Mouse (Mus musculus) hindbrain, embryonic 14.5 days (tissue): ENCODE data around the gene Phpt1. TPM values are rescaled to one million over a fixed set of nuclear protein-coding genes. Genes with fewer than 3 reads are reported as not detected.

Experiments used
- ATAC-seq: fragments of 200-750 bp; cut with Nextera tagmentation; 2 replicates; pipeline ENCODE4 v1.8.0; 2017; ENCODE audit warnings: moderate number of reproducible peaks, mild to moderate bottlenecking, moderate TSS enrichment, moderate library complexity; ENCODE audit not compliant: low FRiP score
- DNase-seq: peaks from one replicate; pipeline ENCODE4 v3.0.0-alpha.2; 2015; ENCODE audit warnings: low spot score
- H3K27ac ChIP-seq: fragments of 300-500 bp; sonication (generic); 2 replicates; pipeline ENCODE4 v1.5.1; 2014; ENCODE audit warnings: mild to moderate bottlenecking, moderate library complexity
- H3K27me3 ChIP-seq: fragments of 300-500 bp; sonication (generic); 2 replicates; pipeline ENCODE4 v1.6.1; 2014; ENCODE audit warnings: mild to moderate bottlenecking, low read length, mixed read lengths; ENCODE audit not compliant: control insufficient read depth, insufficient read depth
- H3K36me3 ChIP-seq: fragments of 300-500 bp; sonication (generic); replicated peaks from 2 replicates; pipeline ENCODE4 v1.6.1; 2014; ENCODE audit not compliant: control insufficient read depth, insufficient read depth
- H3K4me1 ChIP-seq: fragments of 300-500 bp; sonication (generic); replicated peaks from 2 replicates; pipeline ENCODE4 v1.6.1; 2014; ENCODE audit warnings: antibody characterized with exemption, low read length, mixed read lengths; ENCODE audit not compliant: control insufficient read depth, insufficient read depth
- H3K4me2 ChIP-seq: fragments of 300-500 bp; sonication (generic); replicated peaks from 2 replicates; pipeline ENCODE4 v1.6.1; 2014; ENCODE audit warnings: mild to moderate bottlenecking, moderate library complexity
- H3K4me3 ChIP-seq: fragments of 300-500 bp; sonication (generic); replicated peaks from 2 replicates; pipeline ENCODE4 v1.5.1; 2014; ENCODE audit warnings: mild to moderate bottlenecking, low read length
- H3K9ac ChIP-seq: fragments of 300-500 bp; sonication (generic); 2 replicates; pipeline ENCODE4 v1.6.1; 2014
- H3K9me3 ChIP-seq: fragments of 300-500 bp; sonication (generic); 2 replicates; pipeline ENCODE4 v1.6.1; 2016; ENCODE audit warnings: low read length; ENCODE audit not compliant: control insufficient read depth
- WGBS: fragments of 180-500 bp; shearing (Covaris S2); extraction: QIAGEN DNeasy Blood & Tissue Kit; methylation state at CpG from one replicate; pipeline ENCODE4 v1.1.7; 2014; 5-methylcytosine and 5-hydroxymethylcytosine counted together
- polyA plus RNA-seq: library from polyadenylated mRNA; unstranded; fragments of >200 nt; fragmentation: Nextera tagmentation; extraction: Ambion mirVana; gene quantifications from 2 replicates; pipeline ENCODE4 v1.2.1, GENCODE M21; 2014

The Phpt1 gene
- polyA plus RNA-seq, 1 experiment from 2014 or later = 187 TPM

GRCm38 (mm10) chr2:25602526-25602925 lies 27.5 kb upstream of the Phpt1 start:
- Histone ChIP-seq H3K4me1 (peaks cover 12% of the 10 kb centered on the region), H3K27me3 (no peaks in the 10 kb centered on the region), H3K9me3 (no peaks in the 10 kb centered on the region), H3K27ac (no peak overlapping the region), H3K36me3 (peaks cover 55% of the 10 kb centered on the region), H3K9ac (no peak overlapping the region), H3K4me3 (no peak overlapping the region), H3K4me2 (no peak overlapping the region)
- DNase-seq (no peak), ATAC-seq (no peak)
- WGBS = 96% methylated on average over 5 of the region's 5 CpGs

GRCm38 (mm10) chr2:25600037-25600436 lies 25.0 kb upstream of the Phpt1 start:
- H3K4me1 ChIP-seq = no peaks in the 10 kb centered on the region
- ATAC-seq (no peak), DNase-seq (no peak)
- no peaks in the 10 kb centered on the region for H3K9me3 ChIP-seq
- H3K4me2 ChIP-seq = no peak overlapping the region
- no peak overlapping the region for H3K27ac ChIP-seq
- H3K9ac ChIP-seq = no peak overlapping the region
- no peak overlapping the region for H3K4me3 ChIP-seq
- H3K36me3 ChIP-seq = peaks cover 80% of the 10 kb centered on the region
- WGBS = 96% methylated on average over 2 of the region's 2 CpGs
- H3K27me3 ChIP-seq = no peaks in the 10 kb centered on the region

DNA sequence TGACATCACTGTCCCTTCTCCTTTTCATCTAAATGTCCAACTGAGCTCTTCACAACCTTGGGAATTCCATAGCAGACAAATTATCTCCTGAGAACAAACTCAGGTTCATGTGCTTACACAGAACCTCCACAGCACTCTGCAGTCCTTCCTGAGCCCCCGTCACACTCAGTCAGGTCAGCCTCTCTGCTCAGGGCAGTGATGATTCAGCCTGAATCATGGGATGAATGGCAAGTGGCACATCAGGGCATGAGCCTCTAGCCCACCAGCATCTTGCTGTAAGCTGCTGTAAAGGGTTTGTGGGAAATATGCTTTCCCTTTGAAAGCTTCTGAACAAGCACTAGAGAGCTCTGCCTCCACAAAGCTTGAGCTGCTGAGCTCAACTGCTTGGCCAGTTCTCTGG lies 23.7 kb upstream of the Phpt1 start:
- H3K4me1 ChIP-seq = no peaks in the 10 kb centered on the region
- H3K9ac ChIP-seq = no peak overlapping the region
- H3K4me3 ChIP-seq = no peak overlapping the region
- ATAC-seq = no peak
- no peak overlapping the region for H3K4me2 ChIP-seq
- no peaks in the 10 kb centered on the region for H3K27me3 ChIP-seq
- no peak overlapping the region for H3K27ac ChIP-seq
- H3K9me3 ChIP-seq = no peaks in the 10 kb centered on the region
- DNase-seq = no peak
- peaks cover 91% of the 10 kb centered on the region for H3K36me3 ChIP-seq
- 96% methylated on average over 1 of the region's 1 CpGs for WGBS

DNA sequence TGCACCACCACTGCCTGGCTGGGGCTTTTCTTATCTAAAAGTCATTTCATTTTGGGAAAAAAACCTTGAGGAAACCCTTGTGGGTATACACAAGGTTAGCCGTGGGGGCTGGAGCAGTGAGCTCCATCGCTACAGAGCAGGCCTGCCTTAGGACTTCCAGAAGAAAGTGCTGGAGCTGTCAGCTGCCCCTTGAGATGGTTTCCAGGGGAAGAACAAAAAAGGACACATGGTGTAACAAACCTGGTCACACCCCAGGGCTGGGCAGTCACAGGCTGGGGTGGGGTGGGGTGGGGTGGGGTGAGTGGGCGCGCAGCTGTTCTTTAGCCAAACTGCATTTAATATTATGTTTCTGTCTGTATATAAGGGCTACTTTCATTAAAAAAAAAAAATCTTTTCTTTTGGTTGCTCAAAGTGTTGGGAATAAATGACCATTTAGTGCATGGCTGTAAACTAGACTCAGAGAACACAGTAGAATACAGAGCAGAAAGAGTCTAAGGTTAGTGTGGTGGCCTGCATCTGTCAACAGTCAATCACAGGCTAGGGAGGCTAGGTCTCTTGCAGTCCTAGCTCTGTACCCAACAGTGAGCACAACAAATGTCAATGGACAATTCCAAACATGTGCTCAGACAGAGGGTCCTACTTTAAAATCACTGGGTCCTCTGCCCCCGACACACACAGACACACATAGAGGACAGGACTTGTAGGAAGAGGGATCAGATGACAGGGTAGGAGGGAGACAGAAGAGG lies 21.9 kb upstream of the Phpt1 start:
- DNase-seq = no peak
- 96% methylated on average over 5 of the region's 5 CpGs for WGBS
- H3K9ac ChIP-seq = no peak overlapping the region
- no peaks in the 10 kb centered on the region for H3K9me3 ChIP-seq
- H3K4me3 ChIP-seq = no peak overlapping the region
- no peaks in the 10 kb centered on the region for H3K27me3 ChIP-seq
- no peaks in the 10 kb centered on the region for H3K4me1 ChIP-seq
- no peak for ATAC-seq
- H3K27ac ChIP-seq = no peak overlapping the region
- H3K36me3 ChIP-seq = peaks cover 98% of the 10 kb centered on the region
- no peak overlapping the region for H3K4me2 ChIP-seq

- Histone ChIP-seq H3K27me3 (no peaks in the 10 kb centered on the region), H3K4me3 (no peak overlapping the region), H3K9me3 (no peaks in the 10 kb centered on the region), H3K36me3 (peaks cover 92% of the 10 kb centered on the region), H3K9ac (no peak overlapping the region), H3K4me1 (no peaks in the 10 kb centered on the region), H3K27ac (no peak overlapping the region), H3K4me2 (no peak overlapping the region)
- DNase-seq (no peak), ATAC-seq (no peak)
- WGBS = 97% methylated on average over 2 of the region's 2 CpGs
Observed at GRCm38 (mm10) chr2:25591863-25592262, 16.8 kb upstream of the Phpt1 start.

GRCm38 (mm10) chr2:25588227-25588907 lies 13.3 kb upstream of the Phpt1 start:
- Histone ChIP-seq H3K4me3 (no peak overlapping the region), H3K36me3 (peaks cover 89% of the 10 kb centered on the region), H3K4me1 (no peaks in the 10 kb centered on the region), H3K4me2 (no peak overlapping the region), H3K27me3 (no peaks in the 10 kb centered on the region), H3K9me3 (no peaks in the 10 kb centered on the region), H3K9ac (no peak overlapping the region), H3K27ac (no peak overlapping the region)
- no peak for DNase-seq
- no peak for ATAC-seq
- WGBS = 95% methylated on average over 8 of the region's 8 CpGs

DNA sequence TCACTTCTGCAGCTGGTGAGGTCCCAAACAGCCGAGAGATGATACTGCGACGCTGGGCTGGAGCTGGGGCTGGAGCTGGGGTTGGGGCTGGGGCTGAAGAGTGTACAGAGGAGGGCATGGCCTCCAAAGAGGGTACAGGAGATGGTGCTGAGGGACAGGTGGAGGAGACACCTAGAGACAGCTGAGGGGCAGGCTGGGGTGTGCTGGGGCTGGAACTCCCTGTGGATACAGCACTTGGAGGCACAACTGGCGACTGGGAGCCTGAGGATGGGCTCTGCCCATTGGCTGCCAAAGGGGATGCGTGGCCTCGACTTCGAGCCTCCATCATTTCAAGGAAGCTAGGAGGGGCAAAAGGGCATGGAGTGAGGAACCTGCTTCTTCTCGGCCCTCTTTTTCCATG lies 12.3 kb upstream of the Phpt1 start:
- H3K9me3 ChIP-seq = no peaks in the 10 kb centered on the region
- DNase-seq (no peak), ATAC-seq (no peak)
- WGBS = 96% methylated on average over 8 of the region's 8 CpGs
- no peak overlapping the region for H3K27ac ChIP-seq
- H3K36me3 ChIP-seq = peaks cover 86% of the 10 kb centered on the region
- no peak overlapping the region for H3K9ac ChIP-seq
- H3K4me3 ChIP-seq = no peak overlapping the region
- no peak overlapping the region for H3K4me2 ChIP-seq
- no peaks in the 10 kb centered on the region for H3K27me3 ChIP-seq
- peaks cover 9% of the 10 kb centered on the region for H3K4me1 ChIP-seq

DNA sequence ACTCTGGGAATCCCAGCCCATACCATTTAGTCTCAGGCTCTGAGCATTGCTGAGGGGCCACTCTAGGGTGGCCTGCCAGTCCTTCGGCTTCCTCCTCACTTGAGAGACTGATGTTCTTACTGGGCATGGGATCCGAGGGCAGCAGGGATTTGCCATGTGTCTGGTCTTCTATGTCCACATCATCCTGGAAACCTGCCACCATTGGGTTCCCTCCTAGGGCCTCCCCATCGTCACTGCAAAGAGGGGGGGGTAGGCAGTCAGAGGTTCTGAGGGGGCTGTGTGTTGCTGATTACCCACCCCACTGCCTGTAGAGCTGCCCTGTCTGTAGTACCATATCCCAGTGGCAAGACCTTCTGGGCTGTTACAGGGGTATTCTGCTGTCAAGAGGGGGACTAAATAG lies 10.6 kb upstream of the Phpt1 start:
- H3K4me2 ChIP-seq = no peak overlapping the region

GRCm38 (mm10) chr2:25584856-25585255 lies 9.8 kb upstream of the Phpt1 start:
- Histone ChIP-seq H3K9me3 (no peaks in the 10 kb centered on the region), H3K4me3 (no peak overlapping the region), H3K9ac (no peak overlapping the region), H3K36me3 (peaks cover 61% of the 10 kb centered on the region), H3K4me1 (peaks cover 24% of the 10 kb centered on the region), H3K4me2 (no peak overlapping the region), H3K27me3 (peaks cover 11% of the 10 kb centered on the region), H3K27ac (no peak overlapping the region)
- no peak for DNase-seq
- no peak for ATAC-seq
- 86% methylated on average over 4 of the region's 4 CpGs for WGBS

More for the DNA sequence above, 10.6 kb upstream of the Phpt1 start:
- DNase-seq (no peak), ATAC-seq (no peak)
- WGBS = 87% methylated on average over 3 of the region's 3 CpGs
- peaks cover 4% of the 10 kb centered on the region for H3K27me3 ChIP-seq
- no peak overlapping the region for H3K9ac ChIP-seq
- H3K27ac ChIP-seq = no peak overlapping the region
- no peaks in the 10 kb centered on the region for H3K9me3 ChIP-seq
- H3K4me3 ChIP-seq = no peak overlapping the region
- H3K4me1 ChIP-seq = peaks cover 19% of the 10 kb centered on the region
- H3K36me3 ChIP-seq = peaks cover 69% of the 10 kb centered on the region
